Mouse (Mus musculus) myocyte (in vitro differentiated cells): Measurements from ENCODE around the gene Gm9803. TPM values are rescaled to one million over a fixed set of nuclear protein-coding genes. Genes with fewer than 3 reads are reported as not detected.

Experiments
- H3K27me3 ChIP-seq: one replicate; pipeline ENCODE4 v1.6.1; 2011; ENCODE audit not compliant: control insufficient read depth, insufficient read depth, insufficient read length
- H3K36me3 ChIP-seq: one replicate; pipeline ENCODE4 v1.6.1; 2011; ENCODE audit not compliant: control insufficient read depth, insufficient read depth
- H3K4me2 ChIP-seq: one replicate; pipeline ENCODE4 v1.6.1; 2011; ENCODE audit warnings: low read depth, control low read depth
- H3K4me3 ChIP-seq: one replicate; pipeline ENCODE4 v1.5.1; 2011; ENCODE audit warnings: mild to moderate bottlenecking, control low read depth, moderate library complexity
- H3K79me2 ChIP-seq: one replicate; pipeline ENCODE4 v1.6.1; 2011; ENCODE audit not compliant: control insufficient read depth, insufficient read depth
- H3ac ChIP-seq: one replicate; pipeline ENCODE4 v1.6.1; 2011; ENCODE audit not compliant: control insufficient read depth, insufficient read length
- CEBPB ChIP-seq: IDR thresholded peaks from 2 replicates; pipeline ENCODE4 v1.6.1; 2011; ENCODE audit warnings: mild to moderate bottlenecking, moderate library complexity; ENCODE audit not compliant: poor library complexity, insufficient read depth, severe bottlenecking
- E2F4 ChIP-seq: IDR thresholded peaks from one replicate; pipeline ENCODE4 v1.6.1; 2011; ENCODE audit warnings: mild to moderate bottlenecking, control low read depth, moderate library complexity; ENCODE audit not compliant: insufficient read depth
- MAX ChIP-seq: IDR thresholded peaks from one replicate; pipeline ENCODE4 v1.6.1; 2011; ENCODE audit warnings: low read depth, mild to moderate bottlenecking, control low read depth
- MYOD1 ChIP-seq, 3 experiments: IDR thresholded peaks; one replicate each; pipeline ENCODE4 v1.6.1; 2011; ENCODE audit warnings: control low read depth in 2 of 3, low read depth in 2 of 3, mild to moderate bottlenecking in 2 of 3, moderate library complexity in 1 of 3; ENCODE audit not compliant: insufficient read length in 2 of 3, control insufficient read depth in 1 of 3
- MYOG ChIP-seq, 3 experiments: IDR thresholded peaks; one replicate each; pipeline ENCODE4 v1.6.1; 2011; ENCODE audit warnings: control low read depth in 2 of 3, low read depth in 2 of 3, mild to moderate bottlenecking in 2 of 3; ENCODE audit not compliant: insufficient read length in 2 of 3, control insufficient read depth in 1 of 3, insufficient read depth in 1 of 3
- POLR2A ChIP-seq: IDR thresholded peaks from one replicate; pipeline ENCODE4 v1.6.1; 2011; ENCODE audit warnings: low read depth, mild to moderate bottlenecking, control low read depth, moderate library complexity; ENCODE audit not compliant: insufficient read length
- POLR2AphosphoS2 ChIP-seq: IDR thresholded peaks from one replicate; pipeline ENCODE4 v1.6.1; 2011; ENCODE audit warnings: low read depth, control low read depth; ENCODE audit not compliant: insufficient read length
- REST ChIP-seq: IDR thresholded peaks from one replicate; pipeline ENCODE4 v1.6.1; 2011; ENCODE audit warnings: mild to moderate bottlenecking, control low read depth, moderate library complexity; ENCODE audit not compliant: insufficient read depth, insufficient read length
- SRF ChIP-seq: IDR thresholded peaks from one replicate; pipeline ENCODE4 v1.6.1; 2011; ENCODE audit warnings: low read depth; ENCODE audit not compliant: control insufficient read depth, insufficient read length
- TCF12 ChIP-seq: IDR thresholded peaks from one replicate; pipeline ENCODE4 v1.6.1; 2011; ENCODE audit warnings: mild to moderate bottlenecking, control low read depth; ENCODE audit not compliant: poor library complexity, insufficient read depth, severe bottlenecking
- TCF3 ChIP-seq: IDR thresholded peaks from one replicate; pipeline ENCODE4 v1.6.1; 2011; ENCODE audit warnings: low read depth, control low read depth; ENCODE audit not compliant: insufficient read length
- USF1 ChIP-seq: IDR thresholded peaks from one replicate; pipeline ENCODE4 v1.6.1; 2011; ENCODE audit warnings: low read depth, mild to moderate bottlenecking, control low read depth, moderate library complexity
- polyA plus RNA-seq: library from polyadenylated mRNA; unstranded; fragments of >200 nt; fragmentation: generic; extraction: Trizol; gene quantifications from one replicate; pipeline ENCODE4 v1.2.1, GENCODE M21; 2012; ENCODE audit warnings: missing spikeins

Gm9803 gene
- polyA plus RNA-seq, 1 experiment, result 11.3 TPM

DNA sequence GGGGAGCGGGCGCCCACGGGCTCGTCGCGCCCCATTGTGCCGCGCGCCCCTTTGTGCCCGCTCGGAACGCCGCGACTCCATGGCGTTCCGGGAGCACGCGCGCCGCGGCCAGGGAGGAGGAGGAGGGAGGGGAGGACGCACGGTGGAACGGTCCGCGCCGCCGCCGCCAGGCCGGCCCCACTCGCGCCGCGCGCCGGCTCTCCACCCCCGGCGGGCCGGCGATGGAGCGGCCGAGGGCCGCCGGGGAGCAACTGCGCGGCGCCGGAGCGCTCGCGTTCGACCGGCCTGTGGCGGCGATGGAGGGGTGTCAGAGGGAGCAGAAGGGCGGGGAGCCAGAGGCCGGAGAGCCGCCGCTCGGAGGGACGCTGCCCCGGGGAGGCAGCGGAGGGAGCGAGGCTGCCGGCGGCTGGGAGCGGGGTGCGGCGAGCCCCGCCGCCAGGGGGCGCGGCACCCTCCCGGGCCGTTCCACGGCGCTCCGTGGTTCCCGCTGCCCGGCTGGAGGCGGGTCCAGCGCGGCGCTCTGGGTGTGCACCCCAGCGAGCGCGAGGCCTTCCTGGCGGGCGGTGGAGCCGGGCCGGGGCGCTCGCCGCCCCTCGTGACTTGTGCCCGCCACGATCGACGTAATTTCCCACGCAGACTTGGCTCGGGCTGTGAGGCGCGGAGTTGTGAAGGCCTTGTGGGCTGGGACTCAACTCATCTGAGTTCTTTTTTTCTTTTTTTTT, 44.3 kb upstream of the Gm9803 start:
- Histone ChIP-seq H3K79me2 (peaks cover 23% of the 10 kb centered on the region), H3K4me2 (peak overlapping the region; percentile 93), H3K36me3 (no peaks in the 10 kb centered on the region), H3ac (peak overlapping the region; percentile 67), H3K27me3 (no peaks in the 10 kb centered on the region), H3K4me3 (peak overlapping the region; percentile 44)
- TF ChIP-seq TCF12 (no peak), E2F4 (no peak), POLR2A (peak; percentile 68), MYOD1 (IDR thresholded peaks at IDR 0.05; ENCODE audit: control insufficient read depth in 1 of 3, insufficient read length in 2 of 3, low read depth in 2 of 3) (peak in 1 of 3 experiments; percentile 20), USF1 (peak; percentile 20), MAX (no peak), SRF (peak; percentile 67), REST (no peak)

DNA sequence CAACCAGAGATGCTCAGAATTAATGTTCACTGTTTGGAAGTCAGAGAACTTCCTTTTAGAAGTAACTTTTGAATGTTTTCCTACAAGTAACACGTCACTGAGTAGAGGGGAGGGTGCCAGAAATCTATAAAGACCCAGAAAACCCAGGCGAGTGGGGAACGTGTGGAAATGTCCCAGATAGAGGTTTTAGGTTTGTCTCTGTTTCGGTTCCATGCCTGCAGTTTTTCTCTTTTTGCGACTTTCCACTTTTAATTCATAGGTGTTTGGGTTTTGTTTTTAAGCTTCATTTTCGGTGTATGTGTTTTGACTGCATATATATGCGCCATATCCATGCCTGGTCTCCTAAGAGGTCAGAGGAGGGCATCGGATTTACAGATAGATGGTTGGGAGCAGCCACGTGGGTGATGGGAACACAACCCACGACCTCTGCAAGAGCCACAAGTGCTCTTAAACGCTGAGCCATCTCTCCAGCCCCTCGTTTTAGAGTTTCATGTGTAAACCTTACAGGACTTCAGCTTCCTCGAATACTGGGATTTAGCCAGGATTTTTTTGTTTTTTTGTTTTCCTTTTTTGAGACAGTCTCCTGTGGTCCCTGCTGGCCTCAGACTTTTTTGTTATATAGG, 43.5 kb upstream of the Gm9803 start:
- TF ChIP-seq CEBPB, result no peak
- no peak for TF ChIP-seq MYOD1 (IDR thresholded peaks at IDR 0.05; ENCODE audit: control insufficient read depth in 1 of 3, insufficient read length in 2 of 3, low read depth in 2 of 3)
- TF ChIP-seq MAX, result no peak
- no peak for TF ChIP-seq REST
- no peak for TF ChIP-seq SRF
- TF ChIP-seq POLR2AphosphoS2, result no peak
- no peak for TF ChIP-seq E2F4
- no peak for TF ChIP-seq POLR2A
- TF ChIP-seq TCF12, result no peak
- TF ChIP-seq TCF3, result no peak
- no peak for TF ChIP-seq MYOG (IDR thresholded peaks at IDR 0.05; ENCODE audit: control insufficient read depth in 1 of 3, insufficient read depth in 1 of 3, insufficient read length in 2 of 3, low read depth in 2 of 3)
- no peak for TF ChIP-seq USF1
- H3K4me3 ChIP-seq, result peak overlapping the region; percentile 44
- no peaks in the 10 kb centered on the region for H3K36me3 ChIP-seq

DNA sequence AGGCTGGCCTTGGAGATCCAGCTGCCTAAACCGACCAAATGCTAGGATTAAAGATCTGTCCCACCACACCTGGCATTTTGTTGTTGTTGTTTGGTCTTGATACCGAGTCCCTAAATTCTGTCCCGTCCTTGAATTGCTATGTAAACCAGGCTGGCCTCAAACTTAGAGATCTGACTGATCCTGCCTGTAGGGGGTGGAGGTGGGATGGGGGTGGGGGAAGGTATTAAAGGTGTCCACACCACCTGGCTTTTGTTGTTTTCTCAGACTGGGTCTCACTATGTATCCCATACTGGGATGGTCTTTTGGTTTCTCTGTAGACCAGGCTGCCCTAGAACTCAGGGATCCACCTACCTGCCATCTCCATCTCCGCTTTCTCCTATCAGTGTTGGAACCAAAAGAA, 42.7 kb upstream of the Gm9803 start:
- TF ChIP-seq MYOG (IDR thresholded peaks at IDR 0.05; ENCODE audit: control insufficient read depth in 1 of 3, insufficient read depth in 1 of 3, insufficient read length in 2 of 3, low read depth in 2 of 3) (no peak), REST (no peak), POLR2A (no peak), CEBPB (no peak), E2F4 (no peak), USF1 (no peak), TCF12 (no peak), SRF (no peak), POLR2AphosphoS2 (no peak), TCF3 (no peak), MAX (no peak), MYOD1 (IDR thresholded peaks at IDR 0.05; ENCODE audit: control insufficient read depth in 1 of 3, insufficient read length in 2 of 3, low read depth in 2 of 3) (no peak)
- Histone ChIP-seq H3K27me3 (no peaks in the 10 kb centered on the region), H3ac (no peak overlapping the region), H3K4me3 (peak overlapping the region; percentile 44), H3K36me3 (no peaks in the 10 kb centered on the region), H3K4me2 (no peak overlapping the region), H3K79me2 (peaks cover 23% of the 10 kb centered on the region)

More for the DNA sequence above, 43.5 kb upstream of the Gm9803 start:
- H3K79me2 ChIP-seq, result peaks cover 23% of the 10 kb centered on the region
- peak overlapping the region; percentile 93 for H3K4me2 ChIP-seq
- H3ac ChIP-seq, result peak overlapping the region; percentile 67
- no peaks in the 10 kb centered on the region for H3K27me3 ChIP-seq

DNA sequence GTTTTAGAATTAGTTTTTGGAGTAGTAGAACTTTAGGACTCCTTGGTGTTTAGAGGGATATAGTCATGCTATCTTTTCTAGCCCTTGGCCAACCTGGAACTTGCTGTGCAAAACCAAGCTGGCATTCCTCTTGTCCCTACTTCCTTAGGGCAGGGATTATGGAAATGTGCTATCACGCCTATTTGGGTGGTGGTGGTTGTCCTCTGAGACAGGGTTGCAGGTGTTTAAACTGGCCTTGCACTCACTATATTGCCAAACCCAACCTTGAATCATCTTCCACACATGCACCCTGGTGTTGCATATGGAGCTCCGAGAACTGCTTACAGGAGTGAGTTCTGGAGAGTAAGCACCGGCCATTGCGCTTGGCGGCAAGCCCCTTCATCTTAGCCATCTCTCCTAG, 41.9 kb upstream of the Gm9803 start:
- Histone ChIP-seq H3K36me3 (no peaks in the 10 kb centered on the region), H3K27me3 (no peaks in the 10 kb centered on the region), H3ac (no peak overlapping the region), H3K4me2 (no peak overlapping the region), H3K4me3 (no peak overlapping the region), H3K79me2 (peaks cover 23% of the 10 kb centered on the region)
- TF ChIP-seq MYOG (IDR thresholded peaks at IDR 0.05; ENCODE audit: control insufficient read depth in 1 of 3, insufficient read depth in 1 of 3, insufficient read length in 2 of 3, low read depth in 2 of 3) (no peak), POLR2AphosphoS2 (no peak), REST (no peak), MAX (no peak), E2F4 (no peak), MYOD1 (IDR thresholded peaks at IDR 0.05; ENCODE audit: control insufficient read depth in 1 of 3, insufficient read length in 2 of 3, low read depth in 2 of 3) (no peak), TCF3 (no peak), POLR2A (no peak), CEBPB (no peak)
